Mouse (Mus musculus) limb, embryonic 13.5 days (tissue): ENCODE measurements at regions not wholly inside any gene's neighbourhood (a gene's known extent, or its start where the extent isn't known, plus 50 kb on each side); places are given as distances from the start of the nearest gene placed in this dataset.
A peak's percentile ranks its signal among the peaks of the same experiment; 100 is the strongest.

Experiments used
- ATAC-seq: fragments of 200-750 bp; cut with Nextera tagmentation; 2 replicates; pipeline ENCODE4 v1.8.0; 2017; ENCODE audit warnings: low read depth, moderate number of reproducible peaks, moderate TSS enrichment; ENCODE audit not compliant: low FRiP score
- H3K27ac ChIP-seq: fragments of 300-500 bp; sonication (generic); 2 replicates; pipeline ENCODE4 v1.5.1; 2015; ENCODE audit warnings: inconsistent platforms, mild to moderate bottlenecking, moderate library complexity
- H3K27me3 ChIP-seq: fragments of 300-500 bp; sonication (generic); 2 replicates; pipeline ENCODE4 v1.6.1; 2015; ENCODE audit warnings: mild to moderate bottlenecking, inconsistent platforms
- H3K36me3 ChIP-seq: fragments of 300-500 bp; sonication (generic); 2 replicates; pipeline ENCODE4 v1.6.1; 2015; ENCODE audit warnings: inconsistent platforms, mild to moderate bottlenecking, moderate library complexity
- H3K4me1 ChIP-seq: fragments of 300-500 bp; sonication (generic); 2 replicates; pipeline ENCODE4 v1.6.1; 2015; ENCODE audit warnings: inconsistent platforms
- H3K4me2 ChIP-seq: fragments of 300-500 bp; sonication (generic); replicated peaks from 2 replicates; pipeline ENCODE4 v1.6.1; 2015; ENCODE audit warnings: inconsistent platforms, mild to moderate bottlenecking, moderate library complexity
- H3K4me3 ChIP-seq: fragments of 300-500 bp; sonication (generic); 2 replicates; pipeline ENCODE4 v1.5.1; 2015; ENCODE audit warnings: moderate library complexity, mild to moderate bottlenecking, inconsistent platforms
- H3K9ac ChIP-seq: fragments of 300-500 bp; sonication (generic); 2 replicates; pipeline ENCODE4 v1.6.1; 2015; ENCODE audit warnings: mild to moderate bottlenecking, inconsistent platforms
- H3K9me3 ChIP-seq: fragments of 300-500 bp; sonication (generic); 2 replicates; pipeline ENCODE4 v1.6.1; 2016; ENCODE audit warnings: inconsistent platforms
- WGBS: fragments of 180-500 bp; shearing (Covaris S2); methylation state at CpG from one replicate; pipeline ENCODE4 v1.1.7; 2015; 5-methylcytosine and 5-hydroxymethylcytosine counted together

DNA sequence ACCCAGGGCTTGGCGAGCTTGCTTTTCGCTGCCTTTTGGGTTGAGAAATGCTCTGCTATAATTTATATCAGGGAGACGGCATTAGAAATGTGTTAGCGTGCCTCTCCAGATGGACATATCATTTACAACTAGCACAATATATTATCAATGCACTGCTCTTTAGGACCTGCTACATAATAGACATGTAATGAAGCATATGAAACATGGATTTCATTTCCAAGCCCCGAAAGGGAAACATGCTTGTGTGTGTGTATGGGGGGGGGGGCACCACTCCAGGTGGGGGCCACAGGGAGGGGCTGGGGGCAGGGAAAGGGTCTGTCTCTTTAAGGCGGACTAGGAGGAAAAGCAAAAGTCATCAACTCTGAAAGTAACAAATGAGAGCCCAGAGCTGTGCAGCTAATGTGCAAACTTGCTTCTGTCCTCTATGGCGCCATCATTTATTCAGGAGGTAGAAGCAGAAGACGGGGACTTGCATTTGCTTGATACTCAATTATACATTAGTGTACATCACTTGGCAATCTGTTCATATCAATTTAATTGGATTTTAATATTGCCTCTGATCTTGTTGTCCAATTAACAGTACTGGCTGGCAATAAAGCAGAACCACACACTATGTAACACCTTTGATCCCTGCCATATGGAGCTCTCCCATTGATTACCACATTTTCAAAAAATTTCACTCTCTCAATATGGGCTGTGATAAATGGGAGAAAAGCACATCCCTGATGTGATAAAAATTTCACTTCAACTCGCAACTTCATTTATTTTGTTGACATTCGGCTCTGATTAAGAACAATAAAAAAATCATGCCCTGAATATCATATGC lies 293.2 kb downstream of the Bcl11a start:
- no peaks in the 10 kb centered on the region for H3K9me3 ChIP-seq
- 0 out of 2 replicates have a peak overlapping the region, but pooled peaks have one; percentile 25 for H3K9ac ChIP-seq
- H3K27ac ChIP-seq = peak overlapping the region; percentile 55; the same call in 1 of the 2 replicates
- ATAC-seq = peak; percentile 17; the same call in 1 of the 2 replicates
- H3K4me3 ChIP-seq = no peak overlapping the region
- WGBS = 33% methylated on average over 10 of the region's 10 CpGs
- peaks cover 33% of the 10 kb centered on the region for H3K4me1 ChIP-seq
- peak overlapping the region; percentile 50 for H3K4me2 ChIP-seq
- no peaks in the 10 kb centered on the region for H3K36me3 ChIP-seq
- H3K27me3 ChIP-seq = no peaks in the 10 kb centered on the region; the same call in 1 of the 2 replicates

DNA sequence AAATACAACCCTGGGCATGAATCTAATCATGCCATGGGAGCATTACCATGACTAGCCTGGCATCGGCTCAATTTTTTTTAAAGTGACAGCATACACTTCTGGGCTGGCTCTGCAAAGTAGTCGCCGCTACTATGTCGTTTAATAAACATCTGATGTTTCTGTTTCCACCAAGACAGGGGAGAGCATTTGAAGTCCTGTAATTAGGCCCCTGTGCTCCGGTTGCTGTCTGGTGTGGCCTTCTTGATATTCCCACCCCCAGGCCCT lies 293.8 kb downstream of the Bcl11a start:
- no peak overlapping the region for H3K27ac ChIP-seq

DNA sequence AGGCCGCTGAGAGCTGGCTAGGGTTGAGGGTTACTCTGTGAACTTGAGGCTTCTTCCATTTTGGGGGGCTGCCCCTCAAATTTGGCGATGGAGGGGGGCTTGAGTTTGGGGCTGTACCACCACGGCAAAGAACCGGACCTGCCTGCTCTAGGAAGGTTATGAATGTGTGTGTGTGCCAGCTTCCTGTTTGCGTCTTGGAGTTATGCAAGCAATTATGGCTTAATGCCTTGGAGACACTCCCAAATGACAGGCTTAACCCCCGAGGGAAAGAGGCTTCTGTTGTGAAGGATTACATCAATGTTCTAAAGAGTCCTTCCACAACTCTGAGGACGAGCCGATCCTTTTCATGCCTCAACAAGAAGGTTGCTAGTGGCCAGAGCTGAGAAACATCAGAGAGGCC lies 294.1 kb downstream of the Bcl11a start:
- Histone ChIP-seq H3K4me3 (no peak overlapping the region), H3K27me3 (no peaks in the 10 kb centered on the region; the same call in 1 of the 2 replicates), H3K4me1 (peaks cover 33% of the 10 kb centered on the region), H3K36me3 (no peaks in the 10 kb centered on the region), H3K9me3 (no peaks in the 10 kb centered on the region), H3K27ac (no peak overlapping the region; the same call in 1 of the 2 replicates), H3K9ac (no peak overlapping the region), H3K4me2 (no peak overlapping the region)
- WGBS = 22% methylated on average over 8 of the region's 8 CpGs
- ATAC-seq = no peak

More for the DNA sequence above, 293.8 kb downstream of the Bcl11a start:
- no peaks in the 10 kb centered on the region for H3K9me3 ChIP-seq
- H3K4me3 ChIP-seq = no peak overlapping the region
- ATAC-seq = no peak
- H3K27me3 ChIP-seq = no peaks in the 10 kb centered on the region; the same call in 1 of the 2 replicates
- no peak overlapping the region for H3K9ac ChIP-seq
- H3K36me3 ChIP-seq = no peaks in the 10 kb centered on the region
- WGBS = 31% methylated on average over 5 of the region's 5 CpGs
- peaks cover 33% of the 10 kb centered on the region for H3K4me1 ChIP-seq
- no peak overlapping the region for H3K4me2 ChIP-seq

DNA sequence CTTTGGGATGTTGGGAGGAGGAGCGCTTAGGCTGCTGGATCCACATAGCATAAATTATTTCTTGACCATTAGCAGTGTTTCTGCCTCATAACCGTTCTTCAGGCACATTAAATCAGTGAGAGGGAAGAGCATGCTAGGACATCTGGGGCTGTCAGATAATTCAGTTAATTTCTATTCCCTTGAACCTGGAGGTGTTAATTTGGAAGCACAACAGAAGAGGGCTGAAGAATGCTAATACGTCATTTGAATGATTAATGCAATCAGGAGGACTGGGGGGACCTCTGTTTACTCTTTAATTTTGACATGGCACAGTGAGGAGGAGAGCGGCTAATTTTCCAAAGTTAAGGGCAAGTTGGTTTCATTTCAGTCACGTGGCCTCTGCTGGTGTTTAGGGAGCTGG lies 294.8 kb downstream of the Bcl11a start:
- H3K27ac ChIP-seq = peak overlapping the region; percentile 10; the same call in 1 of the 2 replicates
- WGBS = 47% methylated on average over 5 of the region's 5 CpGs
- no peaks in the 10 kb centered on the region; the same call in 1 of the 2 replicates for H3K27me3 ChIP-seq
- H3K4me2 ChIP-seq = no peak overlapping the region
- no peaks in the 10 kb centered on the region for H3K36me3 ChIP-seq
- ATAC-seq = no peak
- H3K9me3 ChIP-seq = no peaks in the 10 kb centered on the region
- peaks cover 33% of the 10 kb centered on the region for H3K4me1 ChIP-seq
- H3K4me3 ChIP-seq = no peak overlapping the region
- H3K9ac ChIP-seq = no peak overlapping the region

DNA sequence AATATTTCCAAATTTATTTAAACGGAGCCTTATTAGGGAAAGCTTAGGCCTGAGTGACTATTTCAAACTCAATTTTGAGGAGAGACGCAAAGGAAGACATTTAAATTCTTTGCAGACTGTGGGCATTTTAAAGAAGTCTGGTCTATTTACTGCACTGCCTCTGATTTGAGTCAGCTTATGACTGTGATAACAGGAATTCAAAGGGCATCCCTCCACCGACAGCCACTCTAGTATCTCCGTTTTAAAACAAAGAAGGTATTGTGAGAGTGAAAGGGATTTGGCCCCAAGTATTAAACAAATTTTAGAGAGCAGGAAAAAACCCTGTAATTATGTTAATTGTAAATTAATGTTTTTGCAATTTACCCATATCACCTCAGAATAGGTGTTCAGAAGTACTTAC lies 295.4 kb downstream of the Bcl11a start:
- Histone ChIP-seq H3K4me1 (peaks cover 33% of the 10 kb centered on the region), H3K27me3 (no peaks in the 10 kb centered on the region; the same call in 1 of the 2 replicates), H3K9me3 (no peaks in the 10 kb centered on the region), H3K4me2 (no peak overlapping the region), H3K9ac (no peak overlapping the region), H3K4me3 (no peak overlapping the region), H3K27ac (no peak overlapping the region), H3K36me3 (no peaks in the 10 kb centered on the region)
- 54% methylated on average over 4 of the region's 4 CpGs for WGBS
- no peak for ATAC-seq

DNA sequence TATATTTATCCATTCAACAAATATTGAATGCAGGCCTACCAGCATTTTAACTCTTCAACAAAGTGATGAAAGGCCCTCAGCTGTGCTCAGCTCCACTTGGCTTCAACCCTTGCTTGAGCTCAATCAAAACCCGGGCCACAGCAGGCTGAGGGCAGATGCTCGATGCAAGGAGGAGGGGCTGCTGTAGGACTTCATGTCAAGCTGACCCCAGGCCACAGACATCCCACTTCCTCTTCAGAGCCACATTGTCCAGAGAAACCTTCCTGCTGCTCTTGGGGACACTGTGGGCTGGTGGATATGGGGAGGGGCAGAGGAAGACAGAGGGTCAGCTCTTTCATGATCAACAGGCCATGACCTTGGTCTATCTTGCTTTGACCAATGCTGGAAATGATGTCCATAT lies 299.7 kb downstream of the Bcl11a start:
- H3K4me3 ChIP-seq = no peak overlapping the region
- no peaks in the 10 kb centered on the region for H3K36me3 ChIP-seq
- H3K9ac ChIP-seq = no peak overlapping the region
- H3K27ac ChIP-seq = no peak overlapping the region
- WGBS = 64% methylated on average over 2 of the region's 2 CpGs
- no peak overlapping the region for H3K4me2 ChIP-seq
- no peak for ATAC-seq
- H3K27me3 ChIP-seq = no peaks in the 10 kb centered on the region; the same call in 1 of the 2 replicates
- H3K9me3 ChIP-seq = no peaks in the 10 kb centered on the region
- peaks cover 7% of the 10 kb centered on the region for H3K4me1 ChIP-seq

DNA sequence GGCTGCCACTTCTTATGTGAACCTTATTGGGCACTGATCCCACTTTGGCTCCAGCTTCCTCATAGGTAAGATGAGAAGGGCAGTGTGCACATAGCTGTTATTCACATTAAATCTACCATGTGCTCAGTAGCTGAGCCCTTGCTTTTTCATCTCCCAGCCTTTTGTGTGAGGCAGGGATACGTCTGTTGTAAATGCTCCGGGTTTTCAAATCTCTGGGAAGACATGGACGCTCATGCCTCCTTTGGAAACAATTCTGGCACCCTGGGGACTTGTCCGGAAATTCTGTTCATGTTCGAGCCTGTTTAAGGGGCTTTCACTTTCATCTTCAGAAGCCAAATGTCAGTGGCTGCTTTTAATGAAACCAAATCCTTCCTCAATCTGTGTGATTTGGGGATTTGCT lies 312.7 kb downstream of the Bcl11a start:
- Histone ChIP-seq H3K9me3 (no peaks in the 10 kb centered on the region), H3K27ac (no peak overlapping the region), H3K9ac (no peak overlapping the region), H3K36me3 (no peaks in the 10 kb centered on the region), H3K4me3 (no peak overlapping the region), H3K4me1 (peaks cover 14% of the 10 kb centered on the region), H3K27me3 (0 out of 2 replicates have a peak, but pooled peaks cover 2% of the 10 kb centered on the region), H3K4me2 (peak overlapping the region; percentile 38)
- ATAC-seq = peak; percentile 73
- WGBS = 23% methylated on average over 5 of the region's 5 CpGs

DNA sequence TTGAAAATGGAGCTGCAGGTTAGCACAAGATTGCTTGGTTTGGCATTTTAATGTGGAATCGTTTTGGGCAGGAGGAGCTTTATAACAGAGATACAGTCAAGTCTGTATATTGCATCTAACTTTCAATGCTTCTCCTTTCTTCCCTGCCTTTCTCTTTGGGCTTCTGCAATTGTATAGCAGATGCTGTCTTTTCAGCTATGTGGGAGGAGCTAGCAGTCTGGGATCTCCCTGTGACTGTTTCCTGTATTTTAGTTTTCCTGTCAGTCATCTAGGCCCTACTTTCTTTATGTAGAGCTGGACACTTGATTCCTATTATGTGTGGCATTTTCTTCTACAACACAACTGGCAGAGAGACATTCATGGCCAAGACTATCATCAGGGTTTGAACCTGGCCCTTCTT lies 313.5 kb downstream of the Bcl11a start:
- Histone ChIP-seq H3K4me3 (no peak overlapping the region), H3K9ac (no peak overlapping the region), H3K4me2 (no peak overlapping the region), H3K27ac (no peak overlapping the region), H3K4me1 (peaks cover 14% of the 10 kb centered on the region), H3K27me3 (0 out of 2 replicates have a peak, but pooled peaks cover 2% of the 10 kb centered on the region), H3K9me3 (no peaks in the 10 kb centered on the region), H3K36me3 (no peaks in the 10 kb centered on the region)
- ATAC-seq = no peak
- WGBS = 54% methylated on average over 1 of the region's 1 CpGs

DNA sequence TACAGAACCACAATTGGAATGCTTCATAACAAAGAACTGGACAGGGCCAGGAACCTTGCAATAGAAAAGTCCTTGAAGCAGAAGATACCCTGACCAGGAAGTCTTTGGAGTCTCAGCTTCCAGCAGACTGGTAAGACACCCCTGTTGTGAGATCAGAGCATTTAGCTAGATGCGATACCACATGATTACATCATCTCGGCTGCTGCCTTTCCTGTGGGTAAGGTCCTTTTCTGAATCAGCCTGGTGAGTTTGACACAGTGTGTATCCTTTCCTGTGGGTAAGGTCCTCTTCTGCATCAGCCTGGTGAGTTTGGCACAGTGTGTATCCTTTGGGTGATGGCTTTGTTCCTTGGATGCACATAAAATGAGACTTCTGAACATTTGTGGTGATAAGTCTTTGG lies 317.6 kb downstream of the Bcl11a start:
- no peak overlapping the region for H3K9ac ChIP-seq
- no peak overlapping the region for H3K4me2 ChIP-seq
- no peaks in the 10 kb centered on the region for H3K27me3 ChIP-seq
- 91% methylated on average over 2 of the region's 2 CpGs for WGBS
- H3K4me3 ChIP-seq = no peak overlapping the region
- peaks cover 16% of the 10 kb centered on the region for H3K4me1 ChIP-seq
- no peaks in the 10 kb centered on the region for H3K36me3 ChIP-seq
- no peaks in the 10 kb centered on the region for H3K9me3 ChIP-seq
- ATAC-seq = no peak
- H3K27ac ChIP-seq = no peak overlapping the region

DNA sequence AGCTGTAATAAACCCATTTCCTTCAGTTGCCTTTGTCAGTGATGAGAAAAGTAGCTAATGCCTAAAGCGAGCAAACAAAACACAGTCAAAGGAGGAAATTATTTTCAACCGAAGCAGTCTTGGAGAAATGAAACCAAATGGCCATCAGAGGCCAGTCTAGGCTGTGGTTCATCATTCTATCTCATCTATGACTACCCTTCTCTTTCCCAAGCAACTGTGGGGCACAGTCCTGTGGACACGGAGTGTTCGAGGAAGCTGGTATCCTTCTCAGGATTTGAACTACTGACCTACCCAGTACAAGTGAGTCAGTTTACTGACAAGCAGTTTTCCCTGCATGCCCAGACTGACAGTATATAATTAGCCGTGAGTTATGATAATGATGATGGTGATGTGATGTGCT lies 319.1 kb downstream of the Bcl11a start:
- H3K9me3 ChIP-seq = no peaks in the 10 kb centered on the region
- no peak for ATAC-seq
- H3K4me2 ChIP-seq = no peak overlapping the region
- H3K27ac ChIP-seq = no peak overlapping the region
- H3K4me1 ChIP-seq = peaks cover 6% of the 10 kb centered on the region
- H3K27me3 ChIP-seq = no peaks in the 10 kb centered on the region; the same call in 1 of the 2 replicates
- H3K36me3 ChIP-seq = no peaks in the 10 kb centered on the region
- 87% methylated on average over 5 of the region's 5 CpGs for WGBS
- no peak overlapping the region for H3K4me3 ChIP-seq
- H3K9ac ChIP-seq = no peak overlapping the region

DNA sequence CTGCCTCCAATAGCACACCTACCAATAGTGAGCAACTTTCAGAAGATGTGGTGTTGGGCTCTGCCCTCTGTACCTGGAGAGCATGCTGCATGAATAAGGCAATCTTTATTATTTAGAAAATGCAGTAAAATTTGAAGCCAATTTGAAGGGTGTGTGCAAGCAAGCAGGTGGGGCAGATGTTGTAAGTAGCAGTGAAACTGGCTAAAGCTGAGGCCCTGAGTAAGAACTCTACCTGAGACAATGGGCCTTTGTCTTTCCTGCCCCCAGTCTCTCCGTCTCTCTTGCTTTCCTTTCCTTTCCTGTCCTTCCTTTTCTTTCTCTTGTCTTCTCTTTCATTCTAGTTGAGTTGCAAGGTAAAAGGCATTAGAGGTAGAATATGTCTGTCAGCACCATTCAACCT lies 319.9 kb downstream of the Bcl11a start:
- Histone ChIP-seq H3K4me1 (peaks cover 6% of the 10 kb centered on the region), H3K27ac (no peak overlapping the region), H3K4me2 (no peak overlapping the region), H3K27me3 (no peaks in the 10 kb centered on the region; the same call in 1 of the 2 replicates), H3K4me3 (no peak overlapping the region), H3K36me3 (no peaks in the 10 kb centered on the region), H3K9ac (no peak overlapping the region), H3K9me3 (no peaks in the 10 kb centered on the region)
- WGBS = 67% methylated on average over 1 of the region's 1 CpGs
- ATAC-seq = no peak

DNA sequence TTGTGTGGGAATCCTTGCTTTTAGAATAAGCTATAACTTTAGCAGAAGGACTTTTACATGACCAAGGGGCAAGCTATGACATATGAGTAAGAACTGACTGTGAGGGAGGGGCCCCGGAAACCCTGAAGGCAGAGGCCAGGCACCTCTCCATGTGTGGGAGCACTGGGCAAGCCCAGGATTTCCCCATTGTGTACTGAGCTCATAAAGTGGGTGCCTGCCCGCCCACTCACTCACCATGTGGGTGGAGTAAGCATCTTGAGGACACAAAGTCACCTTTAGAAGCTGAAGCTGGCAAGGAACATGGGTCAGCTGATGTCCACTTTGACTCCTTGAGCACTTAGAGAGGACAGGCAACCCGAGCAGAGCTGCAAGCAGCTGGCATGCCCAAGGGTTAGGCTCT lies 323.3 kb downstream of the Bcl11a start:
- no peak overlapping the region for H3K9ac ChIP-seq
- H3K36me3 ChIP-seq = no peaks in the 10 kb centered on the region
- H3K4me2 ChIP-seq = no peak overlapping the region
- 81% methylated on average over 3 of the region's 3 CpGs for WGBS
- H3K27ac ChIP-seq = no peak overlapping the region
- peaks cover 6% of the 10 kb centered on the region for H3K4me1 ChIP-seq
- H3K4me3 ChIP-seq = no peak overlapping the region
- no peaks in the 10 kb centered on the region; the same call in 1 of the 2 replicates for H3K27me3 ChIP-seq
- H3K9me3 ChIP-seq = no peaks in the 10 kb centered on the region
- ATAC-seq = no peak

DNA sequence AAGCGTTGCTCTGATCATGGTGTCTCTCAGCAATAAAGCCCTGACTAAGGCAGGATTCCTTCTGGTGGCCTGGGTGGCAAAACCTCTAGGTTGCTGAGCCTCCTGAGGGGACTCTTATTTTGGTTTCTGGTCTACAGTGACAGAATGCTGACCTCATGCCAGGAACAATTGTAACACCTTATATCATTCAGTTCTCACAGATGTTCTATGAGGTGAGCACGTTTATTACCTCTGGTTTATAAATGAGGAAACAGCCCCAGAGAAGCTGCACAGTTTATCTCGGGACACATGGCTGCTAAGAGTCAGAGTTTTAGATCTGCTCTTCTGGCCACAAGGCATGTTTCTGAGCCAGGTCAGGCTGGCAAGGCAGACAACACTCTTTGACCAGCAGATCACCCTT lies 324.3 kb downstream of the Bcl11a start:
- no peaks in the 10 kb centered on the region for H3K36me3 ChIP-seq
- H3K9ac ChIP-seq = no peak overlapping the region
- H3K9me3 ChIP-seq = no peaks in the 10 kb centered on the region
- H3K27ac ChIP-seq = no peak overlapping the region
- no peak overlapping the region for H3K4me3 ChIP-seq
- WGBS = 39% methylated on average over 3 of the region's 3 CpGs
- no peak overlapping the region for H3K4me2 ChIP-seq
- no peaks in the 10 kb centered on the region; the same call in 1 of the 2 replicates for H3K27me3 ChIP-seq
- H3K4me1 ChIP-seq = peaks cover 6% of the 10 kb centered on the region
- no peak for ATAC-seq
